Mouse (Mus musculus): ENCODE data around the gene Slc13a2.
A peak's percentile ranks its signal among the peaks of the same experiment; 100 is the strongest.

Slc13a2 gene

DNA sequence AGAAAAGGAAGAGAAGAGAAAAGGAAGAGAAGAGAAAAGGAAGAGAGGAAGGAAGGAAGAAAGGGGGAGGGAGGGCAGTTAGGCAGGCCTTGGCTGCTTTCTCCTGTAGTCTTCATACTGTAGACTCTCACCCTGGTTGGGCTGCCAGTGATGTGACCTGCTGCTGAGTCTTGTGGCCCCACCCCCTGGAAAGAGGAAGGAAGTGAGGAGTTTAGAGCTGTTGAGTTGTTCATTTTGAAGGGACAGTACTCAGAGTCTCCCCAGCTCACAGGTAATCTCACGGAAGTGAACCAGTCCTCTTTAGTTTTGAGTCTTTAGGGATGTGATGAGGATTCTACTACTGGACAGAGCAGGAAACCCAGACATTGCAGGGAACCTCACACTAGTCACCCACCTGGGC, 68.9 kb downstream of the Slc13a2 start:
- peak; percentile 58 for DNase-seq (ENCODE audit: low read depth)

DNA sequence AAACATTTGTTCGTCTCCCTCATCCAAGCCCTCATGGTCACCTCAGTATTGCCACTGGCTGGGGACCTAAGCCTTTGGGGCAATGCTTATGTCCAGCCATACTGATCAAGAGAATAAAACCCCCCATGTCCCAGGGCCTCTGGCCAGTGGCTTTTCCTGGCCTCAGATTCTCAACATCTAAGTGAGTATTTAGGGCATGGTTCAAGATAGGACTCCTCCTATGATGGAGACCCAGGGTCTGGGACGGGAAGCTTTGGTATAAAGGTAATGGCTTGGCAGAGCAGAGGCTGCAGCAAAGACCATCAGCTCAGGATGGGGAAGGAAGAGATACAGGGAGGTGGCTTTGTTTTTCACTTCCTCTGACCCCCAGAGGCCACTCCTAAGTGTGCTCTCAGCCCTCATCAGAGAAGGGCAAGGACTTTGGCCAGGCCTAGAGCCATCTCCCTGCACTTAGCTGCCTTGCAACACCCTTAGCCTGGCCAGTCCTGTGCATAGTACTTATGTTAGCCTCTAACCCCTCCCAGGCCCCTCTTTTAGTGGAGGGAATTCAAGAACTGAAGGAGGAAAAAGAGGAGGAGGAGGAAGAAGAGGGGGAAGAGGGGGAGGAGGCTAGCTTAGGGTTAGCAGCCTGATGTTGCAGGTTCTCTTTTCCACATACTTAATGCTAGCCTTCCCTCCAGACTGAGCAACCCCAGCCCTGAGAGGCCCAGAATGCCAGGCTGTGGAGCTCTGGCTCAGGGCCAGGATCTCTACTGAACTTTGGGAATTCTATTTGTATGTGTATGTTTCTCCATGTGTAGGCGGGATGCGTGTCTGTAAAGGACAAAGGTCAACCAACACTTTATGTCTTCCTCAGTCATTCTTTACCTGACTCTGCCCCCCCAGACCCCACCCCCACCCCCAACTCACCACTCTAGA, 72.3 kb downstream of the Slc13a2 start:
- DNase-seq (ENCODE audit: low read depth) = peak; percentile 31

DNA sequence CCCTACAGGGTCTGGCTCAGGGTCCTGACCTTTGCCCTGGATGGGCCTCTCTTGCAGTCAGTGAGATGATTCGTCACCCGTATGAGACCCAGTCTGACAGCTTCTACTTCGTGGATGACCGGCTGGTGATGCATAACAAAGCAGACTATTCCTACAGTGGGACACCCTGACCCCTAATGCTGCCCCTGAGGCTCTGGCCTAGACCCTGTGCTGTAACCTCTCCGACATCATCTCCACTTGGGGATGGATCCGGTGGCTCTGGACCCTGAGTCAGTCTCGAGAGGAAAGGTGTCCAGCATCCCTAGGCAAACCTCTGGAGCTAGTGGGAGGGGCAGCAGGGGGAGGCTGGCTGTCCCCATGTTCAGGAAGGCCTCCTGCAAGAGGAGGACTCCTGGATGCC, 73.5 kb downstream of the Slc13a2 start:
- DNase-seq (ENCODE audit: low read depth) = no peak

DNA sequence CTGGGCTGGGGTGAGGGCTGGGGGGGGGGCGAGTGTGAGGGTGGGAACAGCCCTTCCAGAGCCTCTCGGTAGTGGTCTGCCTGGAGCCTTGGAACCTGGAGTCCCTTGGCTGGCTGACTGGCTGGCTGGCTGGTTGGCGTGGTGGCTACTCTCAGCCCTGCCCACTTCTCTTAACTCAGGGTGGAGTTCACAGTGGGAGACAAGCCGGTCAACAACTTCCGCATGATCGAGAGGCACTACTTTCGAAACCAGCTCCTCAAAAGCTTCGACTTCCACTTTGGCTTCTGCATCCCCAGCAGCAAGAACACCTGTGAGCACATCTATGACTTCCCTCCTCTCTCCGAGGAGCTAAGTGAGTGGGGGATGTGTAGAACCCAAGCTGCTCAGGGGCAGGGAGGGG, 74.1 kb downstream of the Slc13a2 start:
- no peak for DNase-seq (ENCODE audit: low read depth)

Data from 416B (cell line).